Mouse (Mus musculus) liver, embryonic 11.5 days (tissue): ENCODE measurements at regions not wholly inside any gene's neighbourhood (a gene's known extent, or its start where the extent isn't known, plus 50 kb on each side); places are given as distances from the start of the nearest gene placed in this dataset.

Experiments used
- ATAC-seq: fragments of 200-750 bp; cut with Nextera tagmentation; replicated peaks from 2 replicates; pipeline ENCODE4 v1.8.0; 2017; ENCODE audit warnings: moderate number of reproducible peaks, mild to moderate bottlenecking, moderate TSS enrichment, moderate library complexity; ENCODE audit not compliant: low FRiP score
- DNase-seq: peaks from one replicate; pipeline ENCODE4 v3.0.0-alpha.2; 2017; ENCODE audit warnings: low spot score
- H3K27ac ChIP-seq: fragments of 300-500 bp; sonication (generic); 2 replicates; pipeline ENCODE4 v1.5.1; 2014; ENCODE audit warnings: mild to moderate bottlenecking, low read depth, low read length, control low read depth
- H3K27me3 ChIP-seq: fragments of 300-500 bp; sonication (generic); replicated peaks from 2 replicates; pipeline ENCODE4 v1.6.1; 2014; ENCODE audit warnings: low read length, mixed read lengths; ENCODE audit not compliant: control insufficient read depth, insufficient read depth
- H3K36me3 ChIP-seq: fragments of 300-500 bp; sonication (generic); 2 replicates; pipeline ENCODE4 v1.6.1; 2014; ENCODE audit warnings: mild to moderate bottlenecking, low read length, moderate library complexity, mixed read lengths; ENCODE audit not compliant: control insufficient read depth, insufficient read depth
- H3K4me1 ChIP-seq: fragments of 300-500 bp; sonication (generic); replicated peaks from 2 replicates; pipeline ENCODE4 v1.6.1; 2014; ENCODE audit warnings: low read length, mixed read lengths; ENCODE audit not compliant: control insufficient read depth, insufficient read depth
- H3K4me2 ChIP-seq: fragments of 300-500 bp; sonication (generic); 2 replicates; pipeline ENCODE4 v1.6.1; 2014; ENCODE audit warnings: mild to moderate bottlenecking, control low read depth, moderate library complexity
- H3K4me3 ChIP-seq: fragments of 300-500 bp; sonication (generic); 2 replicates; pipeline ENCODE4 v1.5.1; 2014; ENCODE audit warnings: low read depth, low read length, control low read depth
- H3K9ac ChIP-seq: fragments of 300-500 bp; sonication (generic); 2 replicates; pipeline ENCODE4 v1.6.1; 2014; ENCODE audit warnings: low read depth, low read length, control low read depth
- H3K9me3 ChIP-seq: fragments of 300-500 bp; sonication (generic); 2 replicates; pipeline ENCODE4 v1.6.1; 2016; ENCODE audit warnings: low read length, inconsistent platforms, mixed read lengths; ENCODE audit not compliant: control insufficient read depth
- WGBS: fragments of 180-500 bp; shearing (Covaris S2); extraction: QIAGEN DNeasy Blood & Tissue Kit; methylation state at CpG from one replicate; pipeline ENCODE4 v1.1.7; 2014; 5-methylcytosine and 5-hydroxymethylcytosine counted together

GRCm38 (mm10) chr12:71769302-71769701 lies 61.6 kb upstream of the Daam1 start:
- peak overlapping the region; percentile 61 for H3K4me2 ChIP-seq
- 69% methylated on average over 6 of the region's 6 CpGs for WGBS
- H3K36me3 ChIP-seq: no peaks in the 10 kb centered on the region
- DNase-seq (no peak), ATAC-seq (no peak)
- H3K9me3 ChIP-seq: no peaks in the 10 kb centered on the region
- no peaks in the 10 kb centered on the region for H3K27me3 ChIP-seq
- no peak overlapping the region for H3K4me3 ChIP-seq
- no peak overlapping the region for H3K27ac ChIP-seq
- no peak overlapping the region for H3K9ac ChIP-seq
- no peaks in the 10 kb centered on the region for H3K4me1 ChIP-seq

DNA sequence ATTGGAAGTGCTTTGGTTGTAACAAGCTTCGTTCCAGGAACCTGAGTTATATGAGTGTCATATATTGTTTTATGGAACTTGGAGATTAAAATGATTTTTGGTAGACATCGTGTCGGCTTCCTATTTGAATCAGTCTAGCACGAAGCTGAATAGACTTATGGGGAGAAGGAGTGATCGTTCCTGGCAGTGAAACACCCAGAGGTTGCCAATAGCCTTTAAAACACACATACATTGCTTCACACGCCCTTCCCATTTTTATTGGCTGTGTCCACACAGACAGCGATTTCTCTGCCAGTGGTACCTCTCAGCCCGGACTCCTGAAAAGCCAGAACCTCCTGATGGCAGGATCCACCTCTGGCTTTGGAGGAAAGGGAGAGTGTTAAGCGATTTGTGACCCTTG lies 57.0 kb upstream of the Daam1 start:
- ATAC-seq: no peak
- Histone ChIP-seq H3K4me3 (no peak overlapping the region), H3K9me3 (no peaks in the 10 kb centered on the region), H3K4me1 (no peaks in the 10 kb centered on the region), H3K36me3 (no peaks in the 10 kb centered on the region), H3K9ac (no peak overlapping the region), H3K4me2 (no peak overlapping the region), H3K27me3 (no peaks in the 10 kb centered on the region), H3K27ac (no peak overlapping the region)
- 80% methylated on average over 9 of the region's 9 CpGs for WGBS
- no peak for DNase-seq

GRCm38 (mm10) chr12:71775126-71775525 lies 55.8 kb upstream of the Daam1 start:
- no peak for DNase-seq
- H3K9me3 ChIP-seq: no peaks in the 10 kb centered on the region
- no peak overlapping the region for H3K9ac ChIP-seq

DNA sequence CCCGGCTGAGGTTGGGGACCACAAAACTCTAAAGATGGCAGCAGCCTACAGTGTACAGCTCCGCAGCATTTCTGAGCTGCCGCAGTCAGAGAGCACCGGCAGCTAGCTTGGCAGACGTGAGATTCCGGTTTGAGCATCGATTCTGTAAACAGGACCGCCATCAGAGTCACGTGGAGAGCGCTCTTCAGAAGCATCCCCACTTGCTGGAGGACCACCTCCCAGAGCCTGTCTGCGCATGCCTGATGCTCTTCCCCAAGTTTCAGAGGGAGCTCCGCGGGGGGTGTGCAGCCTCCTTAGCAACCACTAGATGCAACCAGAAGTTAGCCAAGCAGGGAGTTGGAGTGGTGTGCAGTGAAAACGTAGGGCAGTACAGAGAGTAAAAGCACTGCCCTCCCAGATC lies 52.7 kb upstream of the Daam1 start:
- H3K4me2 ChIP-seq: peak overlapping the region; percentile 32; the same call in 1 of the 2 replicates
- no peak overlapping the region for H3K9ac ChIP-seq
- H3K4me3 ChIP-seq: no peak overlapping the region

More at GRCm38 (mm10) chr12:71775126-71775525, 55.8 kb upstream of the Daam1 start:
- no peak overlapping the region for H3K4me2 ChIP-seq
- H3K27me3 ChIP-seq: no peaks in the 10 kb centered on the region
- ATAC-seq: no peak
- no peaks in the 10 kb centered on the region for H3K36me3 ChIP-seq
- no peak overlapping the region for H3K27ac ChIP-seq
- H3K4me3 ChIP-seq: no peak overlapping the region
- 76% methylated on average over 12 of the region's 12 CpGs for WGBS
- no peaks in the 10 kb centered on the region; the same call in 1 of the 2 replicates for H3K4me1 ChIP-seq

GRCm38 (mm10) chr12:71778948-71779347 lies 51.9 kb upstream of the Daam1 start:
- Histone ChIP-seq H3K9ac (no peak overlapping the region), H3K36me3 (no peaks in the 10 kb centered on the region), H3K4me2 (no peak overlapping the region), H3K9me3 (no peaks in the 10 kb centered on the region), H3K4me3 (no peak overlapping the region), H3K4me1 (no peaks in the 10 kb centered on the region; the same call in 1 of the 2 replicates), H3K27me3 (no peaks in the 10 kb centered on the region), H3K27ac (no peak overlapping the region)
- ATAC-seq (no peak), DNase-seq (no peak)
- WGBS: 84% methylated on average over 3 of the region's 3 CpGs

More for the DNA sequence above, 52.7 kb upstream of the Daam1 start:
- Histone ChIP-seq H3K9me3 (no peaks in the 10 kb centered on the region), H3K27me3 (no peaks in the 10 kb centered on the region), H3K4me1 (no peaks in the 10 kb centered on the region; the same call in 1 of the 2 replicates), H3K36me3 (no peaks in the 10 kb centered on the region), H3K27ac (no peak overlapping the region)
- DNase-seq: no peak
- ATAC-seq: 0 out of 2 replicates have a peak, but pooled peaks have one; percentile 23
- WGBS: 33% methylated on average over 14 of the region's 14 CpGs

GRCm38 (mm10) chr12:71779418-71779817 lies 51.5 kb upstream of the Daam1 start:
- H3K4me3 ChIP-seq: no peak overlapping the region
- no peak overlapping the region for H3K4me2 ChIP-seq
- no peaks in the 10 kb centered on the region for H3K9me3 ChIP-seq
- H3K9ac ChIP-seq: no peak overlapping the region
- no peak for ATAC-seq
- WGBS: 65% methylated on average over 6 of the region's 6 CpGs
- H3K36me3 ChIP-seq: no peaks in the 10 kb centered on the region
- no peaks in the 10 kb centered on the region for H3K27me3 ChIP-seq
- no peak for DNase-seq
- no peak overlapping the region for H3K27ac ChIP-seq
- no peaks in the 10 kb centered on the region; the same call in 1 of the 2 replicates for H3K4me1 ChIP-seq
